Mouse (Mus musculus) limb, embryonic 15.5 days (tissue): Measurements from ENCODE around the gene Riox2. TPM values are rescaled to one million over a fixed set of nuclear protein-coding genes. Genes with fewer than 3 reads are reported as not detected.
"Not testable (repeated sequence)": the region's sequence is repeated elsewhere in the genome, so short reads cannot be mapped to it uniquely, and the experiment has no call there.

Experiments
- ATAC-seq: fragments of 200-750 bp; cut with Nextera tagmentation; 2 replicates; pipeline ENCODE4 v1.8.0; 2017; ENCODE audit warnings: low read depth, moderate TSS enrichment; ENCODE audit not compliant: insufficient number of reproducible peaks, low FRiP score, low TSS enrichment
- H3K27ac ChIP-seq: fragments of 300-500 bp; sonication (generic); 2 replicates; pipeline ENCODE4 v1.5.1; 2015; ENCODE audit warnings: moderate library complexity, mild to moderate bottlenecking, inconsistent platforms
- H3K27me3 ChIP-seq: fragments of 300-500 bp; sonication (generic); 2 replicates; pipeline ENCODE4 v1.6.1; 2015; ENCODE audit warnings: inconsistent platforms
- H3K36me3 ChIP-seq: fragments of 300-500 bp; sonication (generic); 2 replicates; pipeline ENCODE4 v1.6.1; 2015; ENCODE audit warnings: inconsistent platforms
- H3K4me1 ChIP-seq: fragments of 300-500 bp; sonication (generic); 2 replicates; pipeline ENCODE4 v1.6.1; 2015; ENCODE audit warnings: inconsistent platforms
- H3K4me2 ChIP-seq: fragments of 300-500 bp; sonication (generic); 2 replicates; pipeline ENCODE4 v1.6.1; 2015; ENCODE audit warnings: mild to moderate bottlenecking, inconsistent platforms
- H3K4me3 ChIP-seq: fragments of 300-500 bp; sonication (generic); 2 replicates; pipeline ENCODE4 v1.5.1; 2015; ENCODE audit warnings: mild to moderate bottlenecking, inconsistent platforms
- H3K9ac ChIP-seq: fragments of 300-500 bp; sonication (generic); 2 replicates; pipeline ENCODE4 v1.6.1; 2015; ENCODE audit warnings: inconsistent platforms
- H3K9me3 ChIP-seq: fragments of 300-500 bp; sonication (generic); 2 replicates; pipeline ENCODE4 v1.6.1; 2016; ENCODE audit warnings: inconsistent platforms
- WGBS: fragments of 180-500 bp; shearing (Covaris S2); methylation state at CpG from one replicate; pipeline ENCODE4 v1.1.7; 2015; 5-methylcytosine and 5-hydroxymethylcytosine counted together
- polyA plus RNA-seq: library from polyadenylated mRNA; unstranded; fragments of >200 nt; fragmentation: Nextera tagmentation; extraction: Ambion mirVana; gene quantifications from 2 replicates; pipeline ENCODE4 v1.2.1, GENCODE M21; 2015

The Riox2 gene
- polyA plus RNA-seq: 33.4 and 34.3 TPM in 2 replicates

DNA sequence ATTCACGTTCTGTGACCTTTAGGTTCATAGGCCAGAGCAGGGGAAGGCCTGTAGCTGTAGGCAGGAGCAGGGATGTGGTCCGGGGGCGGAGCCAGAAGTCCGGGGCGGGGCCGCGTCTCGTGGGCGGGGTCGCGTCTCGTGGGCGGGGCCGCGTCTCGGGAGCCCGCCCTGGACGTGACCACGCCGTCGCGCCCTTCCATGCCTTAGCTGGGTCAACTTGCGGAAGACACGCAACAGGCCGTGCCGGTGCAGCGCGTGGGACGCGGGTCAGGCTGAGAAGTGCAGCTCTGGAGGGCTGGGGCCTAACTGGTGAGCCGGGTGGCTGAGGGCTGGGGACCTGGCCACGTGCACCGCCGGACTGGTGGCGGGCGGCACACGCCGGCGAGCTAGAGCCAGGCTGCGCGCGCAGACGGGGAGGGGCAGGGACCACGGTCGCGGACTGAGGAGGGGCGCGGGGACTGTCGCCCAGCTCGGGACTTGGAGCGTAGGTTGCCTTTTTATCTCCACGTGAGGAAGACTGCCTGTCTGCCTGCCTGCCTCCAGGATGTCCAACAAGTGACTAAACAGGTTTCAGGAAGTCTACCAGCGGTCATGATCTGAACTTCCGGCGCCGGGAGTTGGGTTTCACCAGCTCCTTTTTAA lies at the start of gene Riox2:
TSS of gene Riox2 (plus strand) at position 139 of the 642 bp plus-strand sequence.
- Histone ChIP-seq H3K27ac (peak within 1 kb of the TSS; percentile 69), H3K4me3 (peak within 1 kb of the TSS; percentile 76), H3K4me1 (peaks cover 7% of the 10 kb centered on the region), H3K9me3 (no peaks in the 10 kb centered on the region), H3K27me3 (no peaks in the 10 kb centered on the region), H3K9ac (peak within 1 kb of the TSS; percentile 47), H3K36me3 (peaks cover 3% of the 10 kb centered on the region; the same call in 1 of the 2 replicates), H3K4me2 (peak within 1 kb of the TSS; percentile 63)
- 1% methylated on average over 55 of the region's 56 CpGs for WGBS
- ATAC-seq: peak; percentile 82

DNA sequence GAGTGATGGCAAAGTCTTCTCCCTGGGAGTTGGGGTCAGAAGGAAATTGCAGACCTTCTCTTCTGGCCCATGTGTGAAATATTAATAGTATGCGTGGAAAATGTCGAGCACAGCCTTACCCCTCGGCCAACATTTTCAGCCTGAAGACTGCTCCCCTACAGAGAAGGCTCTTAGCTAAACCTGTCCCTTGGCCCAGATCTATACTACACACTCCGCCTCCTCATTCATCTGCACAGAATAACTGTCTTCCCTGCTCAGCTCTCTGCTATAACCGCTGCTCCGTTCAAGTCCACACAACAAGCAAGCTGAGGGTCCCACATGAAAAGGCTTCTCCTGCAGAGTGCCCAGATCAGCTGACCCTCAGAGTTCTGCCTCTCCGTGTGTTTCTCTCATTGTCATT lies 43.6 kb upstream of the Riox2 start:
- WGBS: 68% methylated on average over 7 of the region's 7 CpGs
- no peaks in the 10 kb centered on the region for H3K36me3 ChIP-seq
- no peak overlapping the region for H3K9ac ChIP-seq
- H3K4me3 ChIP-seq: no peak overlapping the region
- H3K4me1 ChIP-seq: no peaks in the 10 kb centered on the region
- H3K27ac ChIP-seq: no peak overlapping the region
- no peaks in the 10 kb centered on the region for H3K9me3 ChIP-seq
- H3K27me3 ChIP-seq: no peaks in the 10 kb centered on the region
- ATAC-seq: no peak
- no peak overlapping the region for H3K4me2 ChIP-seq

DNA sequence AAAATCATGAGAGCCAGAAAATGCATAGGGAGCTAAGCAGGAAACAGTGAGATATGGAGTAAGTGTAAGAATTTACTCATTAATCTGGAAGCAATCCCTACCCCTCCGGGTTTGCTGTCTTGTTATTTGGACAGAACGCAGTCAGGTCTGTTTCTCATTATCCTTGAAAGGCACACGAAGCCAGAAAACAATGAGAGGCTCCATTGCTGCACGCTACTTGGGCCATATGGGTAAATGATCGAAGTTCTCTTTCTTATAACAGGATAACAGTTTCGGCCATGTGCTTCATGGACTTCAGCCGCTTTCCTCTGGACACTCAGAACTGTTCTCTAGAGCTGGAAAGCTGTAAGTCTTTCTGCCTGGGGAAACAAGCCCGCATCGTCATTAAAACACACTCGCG lies 38.4 kb upstream of the Riox2 start:
- H3K9me3 ChIP-seq: no peaks in the 10 kb centered on the region
- no peaks in the 10 kb centered on the region for H3K27me3 ChIP-seq
- H3K4me2 ChIP-seq: peak overlapping the region; percentile 20; the same call in 1 of the 2 replicates
- H3K4me3 ChIP-seq: peak overlapping the region; percentile 7; the same call in 1 of the 2 replicates
- H3K36me3 ChIP-seq: no peaks in the 10 kb centered on the region
- H3K9ac ChIP-seq: no peak overlapping the region
- no peak for ATAC-seq
- 25% methylated on average over 11 of the region's 11 CpGs for WGBS
- peak overlapping the region; percentile 80 for H3K27ac ChIP-seq
- no peaks in the 10 kb centered on the region for H3K4me1 ChIP-seq

DNA sequence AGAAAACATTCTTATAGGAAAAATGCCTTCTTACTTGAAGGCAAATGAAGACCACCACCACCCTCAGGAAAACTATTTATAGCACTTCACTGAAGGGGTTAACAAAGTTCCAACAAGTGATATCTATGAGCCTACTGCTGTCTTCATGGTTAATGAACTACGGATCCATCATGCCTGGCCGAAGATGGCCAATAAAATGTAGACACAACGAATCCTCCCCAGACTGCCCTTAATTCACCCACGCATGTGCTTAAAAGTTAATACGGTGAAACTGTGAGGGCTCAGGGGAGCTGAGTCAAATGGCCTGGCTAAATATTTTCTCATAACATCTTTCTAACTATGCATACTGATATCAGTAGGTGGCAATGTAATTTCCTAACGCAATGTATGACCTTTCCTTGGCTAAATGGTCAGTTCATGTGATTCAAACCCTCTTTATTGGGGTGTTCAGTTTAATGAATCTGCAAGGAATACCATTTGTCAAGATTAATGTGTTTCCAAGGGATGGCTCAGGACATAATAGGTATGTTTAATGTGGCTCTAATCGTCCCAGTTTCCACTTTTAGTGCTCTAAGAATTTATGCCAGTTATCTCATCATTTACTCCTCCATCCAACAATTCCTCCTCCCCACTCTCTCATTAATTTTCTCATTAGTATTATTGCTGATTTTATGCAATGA lies 26.6 kb upstream of the Riox2 start:
- no peak overlapping the region for H3K4me2 ChIP-seq
- H3K9ac ChIP-seq: no peak overlapping the region
- H3K9me3 ChIP-seq: no peaks in the 10 kb centered on the region
- no peak for ATAC-seq
- no peaks in the 10 kb centered on the region for H3K4me1 ChIP-seq
- no peak overlapping the region for H3K27ac ChIP-seq
- WGBS: 81% methylated on average over 7 of the region's 7 CpGs
- no peaks in the 10 kb centered on the region for H3K27me3 ChIP-seq
- H3K36me3 ChIP-seq: no peaks in the 10 kb centered on the region
- no peak overlapping the region for H3K4me3 ChIP-seq

DNA sequence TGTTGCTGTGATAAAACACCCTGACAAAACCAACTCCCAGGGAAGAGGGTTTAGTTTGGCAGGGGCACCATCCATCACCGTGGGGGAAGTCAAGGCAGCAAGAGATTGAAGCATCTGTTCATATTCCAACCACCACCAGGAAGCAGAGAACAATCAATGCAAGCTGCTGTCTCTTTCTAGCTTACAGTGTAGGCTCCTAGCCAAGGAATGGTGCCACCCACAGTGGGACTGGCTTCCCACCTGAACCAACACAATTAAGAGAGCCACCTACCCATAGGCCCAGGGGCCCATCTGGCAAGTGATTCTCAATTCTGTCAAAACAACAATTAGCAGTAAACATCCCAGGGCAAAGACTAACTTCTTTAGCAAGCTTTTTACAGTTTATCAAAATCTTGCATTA lies 23.4 kb upstream of the Riox2 start:
- H3K4me3 ChIP-seq: no peak overlapping the region
- no peak overlapping the region for H3K27ac ChIP-seq
- H3K9me3 ChIP-seq: no peaks in the 10 kb centered on the region
- no peak for ATAC-seq
- no peaks in the 10 kb centered on the region for H3K4me1 ChIP-seq
- no peak overlapping the region for H3K4me2 ChIP-seq
- H3K9ac ChIP-seq: no peak overlapping the region
- no peaks in the 10 kb centered on the region for H3K36me3 ChIP-seq
- H3K27me3 ChIP-seq: no peaks in the 10 kb centered on the region
- WGBS: 84% methylated on average over 1 of the region's 1 CpGs

DNA sequence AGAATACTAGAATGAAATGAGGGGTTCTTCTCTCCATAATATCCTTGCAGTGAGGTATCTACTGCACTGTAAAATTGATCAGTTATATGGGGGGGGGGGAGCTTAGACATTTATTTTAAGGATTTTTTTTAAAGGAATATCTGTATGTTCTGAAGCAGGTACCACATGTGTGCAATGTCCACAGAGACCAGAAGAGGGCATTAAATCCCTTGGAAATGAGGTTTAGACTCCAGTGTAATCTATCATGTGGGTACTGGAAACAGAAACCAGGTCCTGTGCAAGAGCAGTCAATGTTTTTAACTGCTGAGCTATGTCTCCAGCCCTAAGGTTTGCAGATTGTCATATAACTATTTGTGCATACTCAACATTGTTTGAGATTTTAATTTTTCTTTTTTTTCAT lies 22.5 kb upstream of the Riox2 start:
- Histone ChIP-seq H3K27ac (no peak overlapping the region), H3K27me3 (no peaks in the 10 kb centered on the region), H3K4me1 (no peaks in the 10 kb centered on the region), H3K9me3 (no peaks in the 10 kb centered on the region), H3K36me3 (no peaks in the 10 kb centered on the region), H3K9ac (no peak overlapping the region), H3K4me3 (no peak overlapping the region), H3K4me2 (no peak overlapping the region)
- no peak for ATAC-seq

DNA sequence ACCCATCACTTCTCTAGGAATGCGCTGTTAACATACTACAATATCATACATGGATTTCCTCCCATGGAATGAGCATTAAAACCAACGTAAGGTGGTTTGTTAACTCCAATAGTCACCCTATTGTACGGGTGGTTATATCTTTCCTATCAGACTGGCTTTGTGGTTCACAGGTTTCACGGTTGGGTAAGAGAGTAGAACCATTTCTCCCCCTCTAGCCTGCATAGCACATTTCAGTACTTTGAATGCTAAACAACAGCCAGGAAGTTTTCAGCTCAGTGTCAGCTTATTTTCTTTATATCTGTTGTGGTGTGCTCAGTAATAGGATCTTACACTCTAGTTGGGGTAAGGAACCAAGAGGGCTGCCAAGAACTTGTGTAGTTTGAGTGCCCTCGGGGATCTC lies 19.8 kb upstream of the Riox2 start:
- Histone ChIP-seq H3K4me1 (no peaks in the 10 kb centered on the region), H3K4me3 (no peak overlapping the region), H3K9ac (no peak overlapping the region), H3K36me3 (no peaks in the 10 kb centered on the region), H3K4me2 (no peak overlapping the region), H3K27me3 (no peaks in the 10 kb centered on the region), H3K9me3 (no peaks in the 10 kb centered on the region), H3K27ac (no peak overlapping the region)
- WGBS: 79% methylated on average over 5 of the region's 5 CpGs
- no peak for ATAC-seq

DNA sequence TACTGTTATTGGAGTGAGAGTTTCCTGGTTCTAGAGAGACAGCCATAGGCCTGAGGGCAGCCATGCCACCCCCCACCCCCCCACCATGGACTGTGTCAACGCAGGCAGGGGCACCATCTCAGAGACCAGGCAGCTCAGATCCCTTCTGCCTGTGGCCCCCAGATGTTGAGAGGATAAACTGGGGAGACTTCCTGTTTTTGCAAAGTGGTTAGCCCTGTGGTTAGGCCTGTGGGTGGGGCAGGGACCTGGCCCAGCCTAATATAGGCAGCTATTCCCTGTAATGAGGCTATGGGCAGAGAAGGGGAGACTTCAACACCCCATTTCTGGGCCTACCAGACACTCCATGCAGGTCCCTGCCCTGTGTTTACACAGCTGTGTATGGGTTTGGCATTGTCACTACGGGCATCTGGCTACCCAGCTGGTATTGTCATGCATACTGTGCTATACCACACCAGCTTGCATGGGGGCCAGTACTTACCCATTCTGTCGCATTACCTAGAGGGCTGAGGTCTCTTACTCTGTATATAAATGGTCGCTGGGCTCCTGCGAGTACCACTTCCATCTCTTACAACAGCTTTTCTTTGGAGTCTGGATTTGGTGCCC lies 12.2 kb upstream of the Riox2 start:
- not testable (repeated sequence) for H3K4me3 ChIP-seq, H3K4me2 ChIP-seq, H3K27ac ChIP-seq, H3K4me1 ChIP-seq, H3K9ac ChIP-seq, H3K36me3 ChIP-seq, ATAC-seq, H3K27me3 ChIP-seq, H3K9me3 ChIP-seq
- 83% methylated on average over 5 of the region's 5 CpGs for WGBS

DNA sequence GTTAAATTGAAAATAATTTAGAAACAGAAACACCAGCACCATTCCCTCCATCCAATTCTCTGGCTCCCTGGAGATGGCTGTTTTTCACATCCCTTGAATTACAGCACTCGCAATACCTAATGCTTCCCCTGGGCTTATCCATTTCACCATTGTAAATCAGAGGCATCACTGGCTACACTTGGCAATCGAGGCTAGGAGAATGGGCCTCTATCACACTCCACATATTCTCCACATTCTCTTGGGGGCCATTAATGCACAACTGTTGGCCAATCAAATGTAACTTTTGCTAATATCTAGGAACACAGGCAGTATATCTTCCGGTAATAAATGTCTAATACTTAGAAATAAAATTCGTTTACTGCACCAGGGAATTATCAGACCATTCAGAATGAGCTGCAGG lies 8.0 kb upstream of the Riox2 start:
- Histone ChIP-seq H3K9ac (no peak overlapping the region), H3K4me3 (no peak overlapping the region), H3K36me3 (no peaks in the 10 kb centered on the region), H3K4me1 (no peaks in the 10 kb centered on the region), H3K9me3 (no peaks in the 10 kb centered on the region), H3K4me2 (no peak overlapping the region), H3K27me3 (no peaks in the 10 kb centered on the region), H3K27ac (no peak overlapping the region)
- 50% methylated on average over 4 of the region's 4 CpGs for WGBS
- ATAC-seq: no peak

DNA sequence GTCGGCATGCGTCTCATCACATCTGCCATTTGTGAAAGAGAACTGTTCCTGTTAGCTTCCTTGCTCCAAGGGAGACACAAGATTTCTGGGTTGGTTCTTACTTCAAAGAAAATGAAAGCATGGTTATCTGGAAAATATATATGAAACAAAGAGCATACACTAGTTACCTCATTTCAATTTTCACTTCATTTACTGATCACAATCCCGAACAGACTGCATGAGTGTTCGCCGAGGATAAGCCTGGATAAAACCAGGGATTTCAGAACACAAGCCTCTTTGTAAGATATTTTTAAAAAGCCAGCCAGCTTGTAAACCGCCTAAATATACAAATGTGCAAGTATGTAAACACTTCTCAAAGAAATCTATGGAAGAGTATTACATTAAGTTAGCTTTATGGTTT lies 7.6 kb upstream of the Riox2 start:
- Histone ChIP-seq H3K36me3 (no peaks in the 10 kb centered on the region), H3K27me3 (no peaks in the 10 kb centered on the region), H3K9ac (no peak overlapping the region), H3K4me3 (no peak overlapping the region), H3K27ac (no peak overlapping the region), H3K4me2 (no peak overlapping the region), H3K9me3 (no peaks in the 10 kb centered on the region), H3K4me1 (no peaks in the 10 kb centered on the region)
- WGBS: 73% methylated on average over 6 of the region's 6 CpGs
- no peak for ATAC-seq

DNA sequence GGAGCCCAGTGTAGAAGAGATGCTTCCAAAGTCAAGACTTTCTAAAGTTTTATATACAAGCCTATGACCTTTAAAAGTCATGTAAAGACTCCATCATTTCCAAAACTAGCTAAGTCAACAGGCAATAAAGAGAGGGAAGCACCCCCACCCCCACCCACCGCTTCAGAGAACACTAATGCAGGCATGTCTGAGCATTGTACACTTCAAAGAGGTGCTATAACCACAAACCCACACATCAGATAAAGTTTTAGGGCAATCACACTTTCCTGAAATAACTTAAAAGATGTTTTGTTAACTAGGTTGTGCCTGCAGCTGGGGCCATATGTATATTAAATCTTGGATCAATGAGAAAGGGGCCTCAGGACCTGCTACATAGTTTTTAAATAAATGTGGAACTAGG lies 1.7 kb upstream of the Riox2 start:
- H3K27me3 ChIP-seq: no peaks in the 10 kb centered on the region
- H3K4me1 ChIP-seq: peaks cover 7% of the 10 kb centered on the region
- 63% methylated on average over 1 of the region's 1 CpGs for WGBS
- H3K36me3 ChIP-seq: no peaks in the 10 kb centered on the region
- no peak overlapping the region for H3K4me2 ChIP-seq
- no peak overlapping the region for H3K27ac ChIP-seq
- H3K4me3 ChIP-seq: no peak overlapping the region
- H3K9ac ChIP-seq: no peak overlapping the region
- no peaks in the 10 kb centered on the region for H3K9me3 ChIP-seq
- ATAC-seq: no peak

DNA sequence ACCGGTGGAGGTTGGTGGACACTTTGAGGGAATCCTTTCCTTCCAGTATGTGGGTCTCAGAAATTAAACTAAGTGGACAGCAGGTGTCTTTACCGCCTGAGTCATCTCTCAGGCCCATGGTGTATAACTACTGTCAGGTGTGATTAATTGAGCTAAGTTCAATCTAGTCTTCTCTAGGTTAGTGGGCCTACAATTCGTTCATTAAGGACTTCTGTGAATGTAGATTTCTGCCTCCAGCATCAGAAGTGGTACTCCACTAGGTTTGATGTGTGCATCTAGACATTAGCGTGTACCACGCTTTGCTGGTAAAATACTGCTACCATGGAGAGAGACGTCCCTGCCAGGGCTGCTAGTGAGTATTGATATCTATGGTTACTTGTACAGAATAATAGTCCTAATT lies 971 bp downstream of the Riox2 start:
- H3K4me1 ChIP-seq: peaks cover 7% of the 10 kb centered on the region
- no peaks in the 10 kb centered on the region for H3K9me3 ChIP-seq
- 50% methylated on average over 6 of the region's 6 CpGs for WGBS
- H3K4me3 ChIP-seq: peak overlapping the region; percentile 76
- ATAC-seq: no peak
- peak overlapping the region; percentile 63 for H3K4me2 ChIP-seq
- no peaks in the 10 kb centered on the region for H3K27me3 ChIP-seq
- H3K36me3 ChIP-seq: peaks cover 9% of the 10 kb centered on the region
- H3K27ac ChIP-seq: no peak overlapping the region
- H3K9ac ChIP-seq: no peak overlapping the region
